Mouse (Mus musculus): ENCODE measurements around the gene Rab25.

Rab25 gene

GRCm38 (mm10) chr3:88523027-88523426 is 25.1 kb downstream of the Rab25 start:
- no peak for DNase-seq (ENCODE audit: low read depth)

DNA sequence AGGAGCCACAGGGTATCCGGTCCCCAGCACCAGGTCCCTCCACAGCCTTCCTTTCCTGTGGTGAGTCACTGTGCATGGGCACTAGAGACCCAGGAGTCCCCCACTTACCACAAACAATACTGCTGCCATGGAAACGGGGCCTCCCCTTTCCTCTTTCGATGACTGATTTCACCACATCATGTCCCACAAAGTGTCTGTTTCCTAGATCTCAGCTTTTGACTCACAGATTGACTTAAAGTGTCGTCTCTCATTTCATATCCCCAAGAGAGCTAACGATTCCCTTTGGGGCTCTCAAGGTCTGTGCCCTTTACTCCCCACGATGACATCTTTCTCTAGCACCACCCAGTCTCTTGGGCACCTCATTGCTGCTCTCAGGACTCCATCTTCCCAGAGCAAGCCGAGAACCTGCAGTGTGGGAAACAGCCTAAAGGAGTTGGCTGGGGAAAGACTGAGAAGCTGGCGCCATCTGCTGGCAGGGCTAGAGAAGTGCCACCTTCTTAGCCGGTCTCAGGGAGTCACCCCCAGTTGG is 26.2 kb downstream of the Rab25 start:
- DNase-seq (ENCODE audit: low read depth), result peak; percentile 91

GRCm38 (mm10) chr3:88521156-88521555 is 26.9 kb downstream of the Rab25 start:
- DNase-seq (ENCODE audit: low read depth), result no peak

DNA sequence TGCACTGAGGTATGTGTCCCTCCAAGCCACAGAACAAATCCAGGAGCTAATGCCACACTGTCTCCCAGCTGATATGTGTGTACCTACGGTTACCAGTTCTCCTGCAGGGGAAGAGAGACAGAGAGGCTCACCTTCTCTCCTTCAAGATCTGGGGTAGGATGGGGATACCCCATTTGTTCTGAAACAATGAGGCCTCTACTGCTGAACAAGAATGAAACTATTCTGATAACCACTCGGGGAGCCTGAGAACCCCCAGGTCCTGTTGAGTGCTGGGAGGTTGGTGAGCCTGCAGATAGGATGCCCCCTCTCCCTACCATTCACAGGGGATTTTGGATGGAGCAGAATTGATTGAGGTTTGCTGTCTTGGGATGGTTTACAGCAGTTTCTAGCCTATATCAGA is 28.0 kb downstream of the Rab25 start:
- DNase-seq (ENCODE audit: low read depth), result no peak

- no peak for DNase-seq (ENCODE audit: low read depth)
These were observed 29.7 kb downstream of the Rab25 start for GRCm38 (mm10) chr3:88518411-88518810.

- peak; percentile 66 for DNase-seq (ENCODE audit: low read depth)
These were observed 31.7 kb downstream of the Rab25 start for GRCm38 (mm10) chr3:88516407-88516806.

GRCm38 (mm10) chr3:88515095-88515386 is 33.1 kb downstream of the Rab25 start:
- no peak for DNase-seq (ENCODE audit: low read depth)

GRCm38 (mm10) chr3:88514231-88515094 is 33.6 kb downstream of the Rab25 start:
- DNase-seq (ENCODE audit: low read depth), result peak; percentile 78

DNA sequence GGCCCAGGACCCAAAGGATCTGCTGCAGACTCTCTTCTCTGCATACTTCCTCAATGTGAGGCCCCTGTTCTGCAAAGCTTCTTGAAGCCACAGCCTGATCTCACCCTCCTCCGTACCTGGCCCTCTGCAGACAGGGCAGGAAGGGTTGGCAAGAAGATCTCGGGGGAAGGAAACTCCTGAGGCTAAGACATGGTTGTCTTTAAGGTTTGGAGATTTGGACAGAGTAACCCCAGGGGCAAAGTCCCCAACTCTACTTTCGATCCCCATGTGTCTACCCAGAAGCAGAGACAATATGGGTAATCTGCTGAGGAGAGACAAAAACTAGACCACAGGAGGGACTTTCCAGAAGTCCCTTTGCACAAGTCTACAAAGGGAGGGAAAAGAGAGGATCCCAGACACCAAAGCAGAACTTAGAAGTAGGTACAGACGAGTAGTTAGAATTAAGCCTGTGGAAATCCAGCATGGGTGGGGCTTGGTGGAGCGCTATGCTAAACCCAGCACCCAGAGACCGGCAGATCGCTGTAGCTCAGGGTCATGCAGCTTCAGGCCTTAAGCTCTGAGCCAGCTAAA is 34.5 kb downstream of the Rab25 start:
- DNase-seq (ENCODE audit: low read depth), result no peak

- DNase-seq (ENCODE audit: low read depth), result peak; percentile 95
These were observed 35.1 kb downstream of the Rab25 start for GRCm38 (mm10) chr3:88512896-88513545.

DNA sequence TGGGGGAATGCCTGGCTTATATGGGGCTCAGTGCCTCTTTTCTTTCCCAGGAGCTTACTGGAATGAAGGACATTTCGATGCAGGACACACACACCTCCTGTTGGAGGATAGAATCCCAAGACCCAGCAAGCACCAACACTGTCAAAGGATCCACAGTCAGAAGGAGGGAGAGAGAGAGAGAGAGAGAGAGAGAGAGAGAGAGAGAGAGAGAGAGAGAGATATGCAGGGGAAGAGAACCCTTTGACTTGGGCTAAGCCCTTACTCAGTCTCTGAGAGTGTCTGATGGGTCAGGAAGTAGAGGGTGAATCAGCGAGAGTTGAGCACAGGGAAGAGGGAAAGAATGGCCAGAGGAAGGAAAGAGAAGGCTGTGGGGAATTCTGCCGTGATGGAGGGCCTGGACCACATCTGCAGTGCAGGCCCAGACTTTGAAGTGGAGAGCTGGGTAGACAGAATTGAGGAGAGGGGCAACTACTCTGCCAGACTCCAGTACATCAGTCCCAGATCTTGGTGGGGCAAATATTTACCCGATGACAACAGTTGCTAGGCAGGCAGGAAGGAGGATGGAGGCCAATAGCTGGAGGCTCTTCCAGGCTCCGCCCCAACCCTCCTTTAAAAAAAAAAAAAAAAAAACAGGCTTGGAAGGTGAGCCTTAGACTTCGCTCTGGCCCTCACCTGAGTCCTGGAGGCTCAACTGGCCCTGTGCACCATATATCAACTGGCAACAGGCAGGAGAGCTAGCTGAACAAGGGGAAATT is 35.8 kb downstream of the Rab25 start:
- DNase-seq (ENCODE audit: low read depth), result peak; percentile 84

GRCm38 (mm10) chr3:88511559-88511958 is 36.5 kb downstream of the Rab25 start:
- no peak for DNase-seq (ENCODE audit: low read depth)

DNA sequence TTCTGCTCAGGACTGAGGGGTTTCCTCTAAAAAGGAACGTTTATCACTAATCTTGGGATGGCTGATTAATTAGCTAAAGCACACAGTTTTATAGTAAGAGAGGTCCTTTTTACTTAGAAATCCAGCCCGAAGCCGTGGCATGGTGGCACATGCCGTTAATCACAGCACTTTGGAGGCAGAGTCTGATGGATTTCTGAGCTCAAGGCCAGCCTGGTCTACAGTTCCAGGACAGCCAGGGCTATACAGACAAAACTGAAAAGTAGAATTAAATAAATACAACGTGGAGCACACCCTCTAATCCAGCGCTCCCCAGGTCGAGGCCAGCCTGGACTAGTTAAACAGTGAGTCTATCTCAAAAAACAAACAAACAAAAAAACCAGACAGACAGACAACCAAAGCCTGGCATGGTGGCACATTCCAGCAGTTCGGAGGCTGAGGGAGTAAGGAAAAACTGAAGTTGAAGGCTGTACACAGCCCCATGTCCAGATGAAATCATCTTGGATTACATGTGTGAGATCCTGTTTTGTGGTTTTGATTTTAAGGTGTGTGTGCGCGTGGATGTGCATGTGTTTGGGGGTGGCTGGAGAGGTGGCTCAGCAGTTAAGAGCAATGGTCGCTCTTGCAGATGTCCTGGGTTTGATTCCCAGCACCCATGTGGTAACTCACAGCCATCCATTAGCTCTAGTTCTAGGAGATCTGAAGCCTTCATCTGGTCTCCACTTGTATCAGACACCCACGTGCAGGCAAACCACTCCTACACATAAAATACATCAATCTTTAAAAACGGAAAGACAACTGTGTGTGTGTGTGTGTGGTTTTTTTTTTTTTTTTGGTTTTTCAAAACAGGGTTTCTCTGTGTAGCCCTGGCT is 37.4 kb downstream of the Rab25 start:
- DNase-seq (ENCODE audit: low read depth), result no peak

DNA sequence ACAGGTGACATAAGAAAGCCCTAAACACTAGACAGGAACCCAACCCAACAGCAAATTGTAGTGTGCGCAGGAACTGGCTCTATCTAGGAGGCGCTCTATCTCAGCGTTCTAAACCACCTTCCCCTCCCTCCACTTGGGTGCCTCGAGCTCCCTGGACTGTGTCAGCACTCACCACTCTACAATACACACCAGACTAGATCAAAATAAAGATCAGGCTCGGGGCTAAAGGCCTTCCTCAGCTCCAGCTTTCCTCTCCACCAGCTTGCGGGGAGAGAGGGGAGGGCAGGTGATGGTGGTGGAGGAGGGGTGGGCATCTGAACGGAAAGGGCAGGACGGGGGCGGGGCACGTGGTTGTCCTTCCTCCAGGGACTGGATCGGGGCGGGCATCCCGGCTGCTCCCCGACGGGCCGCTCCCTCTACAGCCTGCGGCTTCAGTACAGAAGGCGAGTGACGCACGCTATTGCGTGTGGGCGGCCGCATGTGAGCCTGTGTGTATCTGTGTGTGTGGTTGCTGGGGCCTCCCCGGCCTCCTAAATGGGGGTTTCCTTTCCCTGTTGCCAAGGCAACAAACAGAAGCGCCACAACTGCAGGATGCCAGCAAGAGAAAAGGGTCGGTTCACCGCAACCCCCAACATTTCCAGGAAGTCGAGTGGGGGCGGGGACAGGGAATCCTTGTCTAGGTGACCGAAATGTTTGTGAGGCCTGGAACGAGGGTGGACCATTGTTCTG is 38.2 kb downstream of the Rab25 start, which contains the start of gene Lmna:
Lmna (minus strand) TSS at position 265 of the 729 bp plus-strand sequence.
- peak; percentile 98 for DNase-seq (ENCODE audit: low read depth)

DNA sequence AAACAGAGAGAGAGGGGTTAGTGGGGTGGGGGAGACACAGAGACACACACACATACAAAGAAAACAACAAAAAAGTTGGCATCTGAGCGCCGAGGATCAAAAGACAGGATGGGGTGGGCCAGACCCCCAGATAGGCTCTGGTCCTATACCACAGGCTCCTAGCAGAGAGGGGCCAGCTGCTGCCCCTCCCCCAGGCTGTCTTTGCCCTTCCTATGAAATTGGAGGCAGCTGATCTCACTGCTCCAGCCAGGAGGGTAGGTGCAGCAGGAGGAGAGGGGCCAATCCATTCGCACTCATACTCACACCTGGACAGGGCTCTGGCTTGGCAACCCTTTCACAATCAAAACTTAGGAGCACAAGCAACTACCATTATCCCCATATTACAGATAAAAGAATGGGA is 38.9 kb downstream of the Rab25 start:
- no peak for DNase-seq (ENCODE audit: low read depth)

- no peak for DNase-seq (ENCODE audit: low read depth)
These were observed 42.3 kb downstream of the Rab25 start for GRCm38 (mm10) chr3:88505765-88506164.

- DNase-seq (ENCODE audit: low read depth), result no peak
These were observed 43.0 kb downstream of the Rab25 start for GRCm38 (mm10) chr3:88505081-88505480.

- peak; percentile 85 for DNase-seq (ENCODE audit: low read depth)
These were observed 44.0 kb downstream of the Rab25 start for GRCm38 (mm10) chr3:88503881-88504746.

- DNase-seq (ENCODE audit: low read depth), result peak; percentile 95
These were observed 44.6 kb downstream of the Rab25 start for GRCm38 (mm10) chr3:88503505-88503863.
